Mouse (Mus musculus) adrenal gland, postnatal 36 days (tissue): ENCODE data around the gene Kif3a. TPM values are rescaled to one million over a fixed set of nuclear protein-coding genes. Genes with fewer than 3 reads are reported as not detected.
"Not testable (repeated sequence)": the region's sequence is repeated elsewhere in the genome, so short reads cannot be mapped to it uniquely, and the experiment has no call there.

Experiments used
- DNase-seq, 2 experiments: peaks; one replicate each; pipeline ENCODE4 v3.0.0; 2021; ENCODE audit warnings: mixed read lengths in 1 of 2
- total RNA-seq, 2 experiments: library from RNA; stranded (reverse); gene quantifications; 2 replicates each; pipeline ENCODE4 v1.2.3; 2021

The Kif3a gene
- total RNA-seq, 2 experiments from 2014 or later: 24.1 to 31.1 TPM

DNA sequence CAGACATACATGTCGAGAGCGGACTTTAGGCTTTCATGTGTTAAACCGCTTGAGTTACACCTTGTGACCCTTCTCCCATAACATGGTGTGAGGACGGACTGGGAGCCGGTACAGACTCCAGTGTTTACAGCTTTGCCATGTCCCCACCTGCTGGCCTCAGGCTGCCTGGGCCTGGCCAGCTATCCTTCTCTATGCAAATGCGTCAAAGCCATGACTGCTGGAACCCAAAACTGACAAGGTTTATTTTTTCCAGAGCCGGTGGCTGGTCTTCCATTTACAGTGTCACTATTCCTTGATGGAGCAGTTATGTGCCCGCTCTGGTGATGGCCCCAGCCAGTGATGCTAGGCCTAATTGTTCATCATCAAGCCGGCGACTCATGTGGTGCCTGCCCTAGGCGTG lies 26.0 kb upstream of the Kif3a start:
- DNase-seq: no peak

DNA sequence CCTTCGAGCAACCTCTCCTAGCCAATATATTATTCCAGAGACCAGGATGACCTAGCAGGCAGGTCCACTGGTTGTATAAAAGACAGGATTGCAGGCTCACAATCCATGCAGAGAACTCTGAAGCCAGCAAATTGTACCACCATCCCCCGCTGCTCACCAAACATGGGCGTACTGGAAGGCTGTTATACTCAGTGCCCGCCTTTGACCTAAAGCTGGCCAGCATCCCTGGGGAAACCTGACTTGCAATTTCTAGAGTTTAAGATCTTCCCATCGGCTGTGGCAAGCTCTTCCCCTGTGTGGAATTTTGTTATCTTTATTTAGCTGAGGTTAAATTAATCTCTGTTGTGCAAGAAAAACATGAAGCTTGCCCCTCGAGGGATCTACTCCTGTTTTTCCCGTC lies 24.2 kb upstream of the Kif3a start:
- no peak for DNase-seq

- peak in 1 of 2 experiments; percentile 37 for DNase-seq
Measured at GRCm38 (mm10) chr11:53546271-53546670, 20.9 kb upstream of the Kif3a start.

GRCm38 (mm10) chr11:53547566-53547965 lies 19.6 kb upstream of the Kif3a start:
- no peak for DNase-seq

- DNase-seq: peak; percentile 36 to 62
Measured at GRCm38 (mm10) chr11:53548036-53548605, 19.1 kb upstream of the Kif3a start.

DNA sequence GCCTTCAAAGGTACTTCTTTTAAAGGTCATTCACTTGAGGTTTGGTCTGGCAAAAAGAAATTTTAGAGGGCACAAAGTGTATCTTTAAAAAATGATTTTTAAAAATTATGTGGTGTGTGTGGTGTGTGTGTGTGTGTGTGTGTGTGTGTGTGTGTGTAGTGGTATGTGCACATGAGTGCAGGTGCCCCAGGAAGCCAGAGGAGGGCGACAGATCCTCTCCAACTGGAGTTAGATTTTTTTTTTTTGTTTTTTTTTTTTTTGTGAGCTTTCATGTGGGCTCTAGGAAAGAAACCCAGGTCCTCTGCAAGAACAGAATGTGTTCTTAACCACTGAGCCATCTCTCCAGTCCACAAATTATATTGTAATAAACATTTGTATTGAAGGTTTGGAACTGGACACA lies 16.5 kb upstream of the Kif3a start:
- no peak for DNase-seq

GRCm38 (mm10) chr11:53551754-53552153 lies 15.4 kb upstream of the Kif3a start:
- no peak for DNase-seq

GRCm38 (mm10) chr11:53556529-53556928 lies 10.7 kb upstream of the Kif3a start:
- not testable (repeated sequence) for DNase-seq

DNA sequence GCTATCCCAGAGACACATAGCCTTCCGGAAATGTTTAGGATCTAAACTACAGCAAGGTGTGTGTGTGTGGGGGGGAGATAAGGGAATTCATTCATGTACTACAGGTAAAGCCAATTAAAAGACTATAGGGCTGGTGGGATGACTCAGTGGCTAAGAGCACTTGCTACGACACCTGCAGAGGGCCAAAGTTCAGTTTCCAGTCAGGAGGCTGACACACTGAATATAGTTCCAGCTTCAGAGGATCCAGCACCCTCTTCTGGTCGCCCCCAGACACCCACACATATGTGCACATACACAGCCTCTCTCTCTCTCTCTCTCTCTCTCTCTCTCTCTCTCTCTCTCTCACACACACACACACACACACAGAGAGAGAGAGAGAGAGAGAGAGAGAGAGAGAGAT lies 9.2 kb upstream of the Kif3a start:
- not testable (repeated sequence) for DNase-seq

GRCm38 (mm10) chr11:53559980-53560379 lies 7.2 kb upstream of the Kif3a start:
- DNase-seq: not testable (repeated sequence)

DNA sequence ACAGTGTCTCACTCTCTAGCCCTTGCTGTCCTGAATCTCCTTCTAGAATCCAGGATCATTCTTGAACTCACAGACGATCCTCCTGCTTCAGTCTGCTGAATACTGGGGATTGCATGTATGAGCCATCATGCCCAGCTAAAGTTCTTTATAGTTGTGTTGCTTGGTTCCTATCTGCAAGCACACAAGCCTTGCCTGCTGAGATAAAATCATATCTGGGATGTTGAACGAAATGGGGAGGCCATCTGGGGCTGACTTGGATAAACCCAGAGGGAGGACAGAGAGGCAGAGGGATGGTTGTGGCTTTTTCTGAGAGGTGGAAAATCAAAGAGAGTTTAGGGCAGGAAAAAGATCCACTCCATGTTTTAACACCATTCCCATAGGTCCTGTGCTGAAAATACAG lies 5.2 kb upstream of the Kif3a start:
- no peak for DNase-seq

DNA sequence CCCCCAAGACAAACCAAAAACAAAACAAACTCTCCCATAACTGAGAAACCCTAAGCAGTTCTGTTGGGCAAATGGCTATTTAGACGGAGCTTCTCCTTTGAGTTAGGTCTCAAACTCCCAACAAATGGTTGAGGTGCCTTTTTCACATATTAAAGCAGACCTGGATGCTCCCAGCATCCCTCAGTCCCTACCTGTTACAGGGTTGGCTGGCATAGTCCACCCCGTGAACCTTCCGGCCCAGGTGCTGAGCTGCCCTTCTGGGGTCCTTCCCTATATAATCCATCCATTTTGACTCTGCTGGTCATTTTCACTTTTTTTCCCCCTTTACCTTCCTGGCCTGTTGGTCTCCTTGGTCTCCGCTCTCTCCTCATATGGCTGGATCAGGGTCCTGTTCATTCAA lies 533 bp upstream of the Kif3a start:
- DNase-seq: no peak

- DNase-seq: no peak
Measured at GRCm38 (mm10) chr11:53580562-53580961, 13.4 kb downstream of the Kif3a start.

- DNase-seq: no peak
Measured at GRCm38 (mm10) chr11:53583151-53583550, 16.0 kb downstream of the Kif3a start.

DNA sequence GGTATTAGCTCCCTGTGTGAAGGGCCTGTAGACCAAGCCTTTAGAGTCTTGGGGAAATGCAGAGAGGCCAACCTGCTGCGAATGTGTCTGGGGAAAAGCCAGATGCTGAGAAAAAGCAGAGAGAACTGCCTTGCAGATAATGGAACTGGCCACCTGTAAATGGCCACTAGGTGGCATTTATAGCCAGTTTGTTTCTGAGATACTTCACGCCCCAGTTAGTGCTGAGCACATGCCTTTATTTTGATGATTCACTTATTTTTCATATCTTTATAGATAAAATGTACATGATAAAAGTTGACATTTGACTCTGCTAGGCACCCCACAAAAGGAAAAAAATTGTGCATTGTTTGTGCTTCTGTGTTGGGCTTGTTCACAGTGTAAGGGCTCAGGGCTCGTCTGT lies 17.7 kb downstream of the Kif3a start:
- DNase-seq: no peak

- DNase-seq: no peak
Measured at GRCm38 (mm10) chr11:53585510-53585909, 18.3 kb downstream of the Kif3a start.

DNA sequence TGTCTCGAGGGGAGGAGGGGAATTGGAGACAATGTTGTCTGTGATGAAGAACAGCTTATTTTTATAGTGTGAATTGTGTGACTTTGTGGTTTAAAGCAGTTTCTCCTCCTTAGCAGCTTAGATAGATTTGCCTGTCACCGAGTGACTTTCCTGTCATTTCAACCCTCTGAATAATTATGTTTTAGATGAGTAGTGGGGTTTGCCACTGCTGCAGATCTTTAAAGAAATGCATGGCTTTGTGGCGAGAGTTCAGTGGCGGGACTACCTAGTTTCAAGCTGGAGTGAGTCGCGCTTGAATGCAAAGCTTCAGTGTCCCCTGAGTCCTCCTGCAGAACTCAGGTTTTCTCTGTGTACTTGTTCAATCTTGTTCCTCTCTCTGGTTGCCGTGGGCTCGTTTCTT lies 21.1 kb downstream of the Kif3a start:
- no peak for DNase-seq

DNA sequence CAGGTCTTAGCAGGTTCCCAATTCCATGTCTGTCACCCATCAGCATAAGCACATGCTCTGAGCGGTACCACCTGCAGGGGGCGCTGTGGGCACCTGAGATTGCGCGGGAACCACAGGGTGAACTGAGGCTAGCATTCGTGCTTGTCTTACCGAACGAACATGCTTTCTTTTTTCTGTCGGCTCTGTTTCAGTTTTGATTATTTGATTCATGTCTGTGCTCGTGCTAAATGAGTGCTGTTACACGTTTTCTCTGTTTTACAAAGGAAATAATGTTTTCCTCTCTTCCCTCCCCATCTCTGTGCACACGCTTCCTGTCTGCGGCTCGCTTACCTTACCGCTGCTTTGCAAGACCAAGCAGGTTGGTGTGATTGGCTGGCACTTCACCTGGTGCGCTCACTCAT lies 23.2 kb downstream of the Kif3a start:
- peak; percentile 33 to 53 for DNase-seq

DNA sequence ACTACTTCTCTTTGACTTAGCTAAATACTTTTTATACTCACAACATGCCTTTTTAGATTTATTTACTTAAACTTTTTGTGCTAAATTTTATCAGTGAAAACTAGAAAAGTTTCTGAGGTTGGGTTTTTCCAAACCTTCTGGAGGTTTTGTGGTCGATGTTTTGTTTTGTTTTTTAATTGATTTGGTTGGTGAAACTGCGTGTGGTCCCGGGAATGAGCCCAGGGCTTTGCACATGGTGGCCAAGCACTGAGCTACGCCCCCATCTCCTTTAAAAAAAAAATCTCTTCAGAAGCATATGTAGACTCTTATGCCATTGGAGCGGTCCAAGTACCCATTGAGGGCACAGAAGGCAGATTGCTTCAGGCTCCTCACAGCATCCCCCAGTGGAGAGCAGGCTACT lies 23.9 kb downstream of the Kif3a start:
- DNase-seq: no peak

GRCm38 (mm10) chr11:53604983-53605382 lies 37.8 kb downstream of the Kif3a start:
- no peak for DNase-seq

- no peak for DNase-seq
Measured at GRCm38 (mm10) chr11:53605609-53606008, 38.4 kb downstream of the Kif3a start.

DNA sequence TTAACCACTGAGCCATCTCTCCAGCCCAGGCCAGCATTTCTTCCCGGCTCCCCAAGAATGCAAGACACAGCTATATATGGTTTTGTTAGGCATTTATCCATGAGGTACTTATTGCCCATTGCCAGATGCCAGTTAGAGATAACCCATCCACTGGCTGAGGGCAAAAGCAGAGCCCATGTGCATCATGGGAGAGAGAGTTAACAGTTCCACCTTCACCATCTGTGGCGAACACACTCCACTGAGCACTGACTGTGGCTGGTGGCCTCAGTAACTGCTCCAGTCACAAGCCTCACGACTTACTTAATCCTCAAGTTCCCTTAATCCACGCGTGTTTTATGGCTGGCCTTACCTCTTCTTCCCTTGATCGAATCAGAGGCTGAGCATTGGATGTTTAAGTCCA lies 42.1 kb downstream of the Kif3a start:
- DNase-seq: no peak

DNA sequence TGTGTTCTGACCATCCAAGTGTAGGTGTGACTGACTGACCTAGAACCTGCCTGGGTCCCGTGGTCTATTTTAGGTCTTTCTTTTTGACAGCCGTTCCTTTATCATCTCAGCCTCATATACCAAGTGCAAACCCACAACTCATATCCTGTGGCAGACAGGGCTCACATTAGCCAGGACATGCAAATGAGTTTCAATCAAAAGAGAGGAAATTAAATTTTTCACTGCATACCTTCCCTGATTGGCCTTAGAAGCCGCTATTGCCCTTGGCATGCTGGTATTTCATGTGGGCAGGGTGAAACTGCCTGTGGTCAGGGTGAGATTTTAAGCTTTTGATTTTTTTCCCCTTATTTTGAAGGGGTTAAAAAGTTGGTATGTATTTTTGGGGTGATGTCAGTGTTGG lies 42.5 kb downstream of the Kif3a start:
- DNase-seq: no peak

GRCm38 (mm10) chr11:53615172-53615571 lies 48.0 kb downstream of the Kif3a start:
- DNase-seq: no peak

- no peak for DNase-seq
Measured at GRCm38 (mm10) chr11:53615575-53615974, 48.4 kb downstream of the Kif3a start.
